In genomic region chrX:89978621-89979020, GRCm38 (mm10) we compare ENCODE assay signal across 19 mouse cellular contexts. TPM values are rescaled to one million over a fixed set of nuclear protein-coding genes. Genes with fewer than 3 reads are reported as not detected.
DNase-seq lines count a peak whose midpoint lies in the region; ATAC-seq and TF ChIP-seq lines count a peak whose summit lies in the region.
"Had no signal": no experiment of that assay in that cellular context is flagged by ENCODE, and none has a peak within 500 bp of the region (broad histone marks: within the 10 kb centered on the region; RNA-seq: fewer than 3 reads in every experiment).

No protein-coding gene starts in this region.

- no peak overlapping the region for H3K27ac ChIP-seq in heart, embryonic 12.5 days (ENCODE audit: poor library complexity, severe bottlenecking)
- no peak overlapping the region for H3K27ac ChIP-seq in lung, postnatal 0 days (ENCODE audit: low read length)
- H3K27ac ChIP-seq: liver, embryonic 14.5 days had no signal

- no peak overlapping the region for H3K4me3 ChIP-seq in heart, embryonic 12.5 days
- no peak overlapping the region for H3K4me3 ChIP-seq in lung, postnatal 0 days (ENCODE audit: low read depth, low read length)
- H3K4me3 ChIP-seq: megakaryocyte, embryonic 14.5 days had no signal

- TF ChIP-seq CTCF in lung, postnatal 0 days (IDR thresholded peaks at IDR 0.05): no peak

- DNase-seq in heart, adult 11 months: peak; percentile 89
- peak; percentile 4 for DNase-seq in lung, postnatal 0 days (ENCODE audit: low spot score)
- DNase-seq in lung, postnatal 4 days: no peak
- peak; percentile 4 for DNase-seq in adipocyte (ENCODE audit: low spot score)
- DNase-seq in layer of hippocampus, adult 9-11 months: peak; percentile 4
- DNase-seq in Muller cell, postnatal 12 days (ENCODE audit: inconsistent ontology term): no peak
- no peak for DNase-seq in adrenal gland, adult 8-10 months
- DNase-seq: right cerebral cortex, postnatal 14 days had no signal

- H3K9me3 ChIP-seq in heart, embryonic 12.5 days (replicated peaks): no peaks in the 10 kb centered on the region
- no peaks in the 10 kb centered on the region for H3K9me3 ChIP-seq in lung, postnatal 0 days (ENCODE audit: low read length)
- H3K9me3 ChIP-seq: megakaryocyte, embryonic 14.5 days had no signal

- no peak overlapping the region for H3K9ac ChIP-seq in heart, embryonic 12.5 days
- no peak overlapping the region for H3K9ac ChIP-seq in lung, postnatal 0 days (replicated peaks; ENCODE audit: low read depth)
- H3K9ac ChIP-seq: liver, embryonic 14.5 days had no signal

- no peak for TF ChIP-seq EP300 in lung, postnatal 0 days (IDR thresholded peaks at IDR 0.05)

- H3K4me1 ChIP-seq in heart, embryonic 12.5 days (replicated peaks): no peaks in the 10 kb centered on the region
- H3K4me1 ChIP-seq in lung, postnatal 0 days (ENCODE audit: insufficient read depth, low read depth, low read length): no peaks in the 10 kb centered on the region
- H3K4me1 ChIP-seq: megakaryocyte, embryonic 14.5 days had no signal

- no peaks in the 10 kb centered on the region for H3K36me3 ChIP-seq in heart, embryonic 12.5 days
- no peaks in the 10 kb centered on the region for H3K36me3 ChIP-seq in lung, postnatal 0 days (ENCODE audit: insufficient read depth, low read length)

- H3K27me3 ChIP-seq in heart, embryonic 12.5 days (replicated peaks): no peaks in the 10 kb centered on the region
- no peaks in the 10 kb centered on the region for H3K27me3 ChIP-seq in lung, postnatal 0 days (replicated peaks; ENCODE audit: insufficient read depth, low read length)
- H3K27me3 ChIP-seq: megakaryocyte, embryonic 14.5 days had no signal

- no peak overlapping the region for H3K4me2 ChIP-seq in heart, embryonic 12.5 days
- no peak overlapping the region for H3K4me2 ChIP-seq in lung, postnatal 0 days (replicated peaks; ENCODE audit: low read depth, low read length)

- no peak for ATAC-seq in heart, embryonic 12.5 days (ENCODE audit: insufficient number of reproducible peaks, low FRiP score)
- no peak for ATAC-seq in lung, postnatal 0 days
- ATAC-seq: activated CD4-positive, CD25-positive, alpha-beta regulatory T cell, adult 4 months had no signal

RNA-seq across cellular contexts. Expression of gene 4930415L06Rik, which starts 46.0 kb away (rescaled TPM):
- polyA plus RNA-seq in heart, embryonic 12.5 days (2016; fragmentation: Nextera tagmentation; extraction: Ambion mirVana): not detected in 2 replicates
- polyA plus RNA-seq in lung, postnatal 0 days (2015; fragmentation: Nextera tagmentation; extraction: Ambion mirVana): not detected in 2 replicates
- total RNA-seq in adrenal gland, adult 8-10 months (2022): not detected
- total RNA-seq: layer of hippocampus, adult 8-10 months; left cerebral cortex, postnatal 36 days; MEL had no signal
- polyA plus RNA-seq: activated CD4-positive, CD25-positive, alpha-beta regulatory T cell, adult 4 months; embryonic facial prominence, embryonic 11.5 days; heart, embryonic 14.5 days; kidney, embryonic 14.5 days; liver, embryonic 14.5 days; urinary bladder, adult 2 months had no signal

Comparison
In these comparisons a context has a peak if more than half of its experiments do, and no peak if none do; other contexts are left out.
1. DNase-seq: peak in heart, adult 11 months (single experiment), lung, postnatal 0 days (single experiment), adipocyte (single experiment) and layer of hippocampus, adult 9-11 months (single experiment); none in lung, postnatal 4 days (0 of 2), Muller cell, postnatal 12 days (single experiment) and adrenal gland, adult 8-10 months (single experiment).